Mouse (Mus musculus) stomach, postnatal 0 days (tissue): Measurements from ENCODE around the gene Cnih3.

Experiments
- CTCF ChIP-seq: IDR thresholded peaks from 2 replicates; pipeline ENCODE4 v1.5.1; 2016; ENCODE audit warnings: antibody characterized with exemption, low read depth, mild to moderate bottlenecking, moderate library complexity
- EP300 ChIP-seq: optimal IDR thresholded peaks from 2 replicates; pipeline ENCODE3; 2016; ENCODE audit warnings: antibody characterized with exemption

GRCm38 (mm10) chr1:181374627-181375374 is 22.4 kb downstream of the Cnih3 start:
- TF ChIP-seq CTCF (no peak), EP300 (no peak)
